Mouse (Mus musculus) myocyte (in vitro differentiated cells): Measurements from ENCODE around the gene Cdc5l. TPM values are rescaled to one million over a fixed set of nuclear protein-coding genes. Genes with fewer than 3 reads are reported as not detected.

Source experiments
- H3K27me3 ChIP-seq: one replicate; pipeline ENCODE4 v1.6.1; 2011; ENCODE audit not compliant: control insufficient read depth, insufficient read depth, insufficient read length
- H3K36me3 ChIP-seq: one replicate; pipeline ENCODE4 v1.6.1; 2011; ENCODE audit not compliant: control insufficient read depth, insufficient read depth
- H3K4me2 ChIP-seq: one replicate; pipeline ENCODE4 v1.6.1; 2011; ENCODE audit warnings: low read depth, control low read depth
- H3K4me3 ChIP-seq: one replicate; pipeline ENCODE4 v1.5.1; 2011; ENCODE audit warnings: mild to moderate bottlenecking, control low read depth, moderate library complexity
- H3K79me2 ChIP-seq: one replicate; pipeline ENCODE4 v1.6.1; 2011; ENCODE audit not compliant: control insufficient read depth, insufficient read depth
- H3ac ChIP-seq: one replicate; pipeline ENCODE4 v1.6.1; 2011; ENCODE audit not compliant: control insufficient read depth, insufficient read length
- CEBPB ChIP-seq: IDR thresholded peaks from 2 replicates; pipeline ENCODE4 v1.6.1; 2011; ENCODE audit warnings: mild to moderate bottlenecking, moderate library complexity; ENCODE audit not compliant: poor library complexity, insufficient read depth, severe bottlenecking
- E2F4 ChIP-seq: IDR thresholded peaks from one replicate; pipeline ENCODE4 v1.6.1; 2011; ENCODE audit warnings: mild to moderate bottlenecking, control low read depth, moderate library complexity; ENCODE audit not compliant: insufficient read depth
- MAX ChIP-seq: IDR thresholded peaks from one replicate; pipeline ENCODE4 v1.6.1; 2011; ENCODE audit warnings: low read depth, mild to moderate bottlenecking, control low read depth
- MYOD1 ChIP-seq, 3 experiments: IDR thresholded peaks; one replicate each; pipeline ENCODE4 v1.6.1; 2011; ENCODE audit warnings: control low read depth in 2 of 3, low read depth in 2 of 3, mild to moderate bottlenecking in 2 of 3, moderate library complexity in 1 of 3; ENCODE audit not compliant: insufficient read length in 2 of 3, control insufficient read depth in 1 of 3
- MYOG ChIP-seq, 3 experiments: IDR thresholded peaks; one replicate each; pipeline ENCODE4 v1.6.1; 2011; ENCODE audit warnings: control low read depth in 2 of 3, low read depth in 2 of 3, mild to moderate bottlenecking in 2 of 3; ENCODE audit not compliant: insufficient read length in 2 of 3, control insufficient read depth in 1 of 3, insufficient read depth in 1 of 3
- POLR2A ChIP-seq: IDR thresholded peaks from one replicate; pipeline ENCODE4 v1.6.1; 2011; ENCODE audit warnings: low read depth, mild to moderate bottlenecking, control low read depth, moderate library complexity; ENCODE audit not compliant: insufficient read length
- POLR2AphosphoS2 ChIP-seq: IDR thresholded peaks from one replicate; pipeline ENCODE4 v1.6.1; 2011; ENCODE audit warnings: low read depth, control low read depth; ENCODE audit not compliant: insufficient read length
- REST ChIP-seq: IDR thresholded peaks from one replicate; pipeline ENCODE4 v1.6.1; 2011; ENCODE audit warnings: mild to moderate bottlenecking, control low read depth, moderate library complexity; ENCODE audit not compliant: insufficient read depth, insufficient read length
- SRF ChIP-seq: IDR thresholded peaks from one replicate; pipeline ENCODE4 v1.6.1; 2011; ENCODE audit warnings: low read depth; ENCODE audit not compliant: control insufficient read depth, insufficient read length
- TCF12 ChIP-seq: IDR thresholded peaks from one replicate; pipeline ENCODE4 v1.6.1; 2011; ENCODE audit warnings: mild to moderate bottlenecking, control low read depth; ENCODE audit not compliant: poor library complexity, insufficient read depth, severe bottlenecking
- TCF3 ChIP-seq: IDR thresholded peaks from one replicate; pipeline ENCODE4 v1.6.1; 2011; ENCODE audit warnings: low read depth, control low read depth; ENCODE audit not compliant: insufficient read length
- USF1 ChIP-seq: IDR thresholded peaks from one replicate; pipeline ENCODE4 v1.6.1; 2011; ENCODE audit warnings: low read depth, mild to moderate bottlenecking, control low read depth, moderate library complexity
- polyA plus RNA-seq: library from polyadenylated mRNA; unstranded; fragments of >200 nt; fragmentation: generic; extraction: Trizol; gene quantifications from one replicate; pipeline ENCODE4 v1.2.1, GENCODE M21; 2012; ENCODE audit warnings: missing spikeins

The Cdc5l gene
- polyA plus RNA-seq, 1 experiment, result 26.8 TPM

GRCm38 (mm10) chr17:45403207-45403606, 30.3 kb downstream of the Cdc5l start:
- H3K79me2 ChIP-seq, result peaks cover 38% of the 10 kb centered on the region
- TF ChIP-seq POLR2AphosphoS2 (no peak), CEBPB (no peak), REST (no peak), TCF12 (no peak), POLR2A (no peak), TCF3 (no peak), USF1 (no peak), E2F4 (no peak), MAX (no peak), SRF (no peak), MYOD1 (IDR thresholded peaks at IDR 0.05; ENCODE audit: control insufficient read depth in 1 of 3, insufficient read length in 2 of 3, low read depth in 2 of 3) (no peak)
- peak overlapping the region; percentile 24 for H3K4me2 ChIP-seq
- H3K4me3 ChIP-seq, result no peak overlapping the region
- H3K27me3 ChIP-seq, result no peaks in the 10 kb centered on the region
- H3K36me3 ChIP-seq, result peaks cover 30% of the 10 kb centered on the region
- no peak overlapping the region for H3ac ChIP-seq

GRCm38 (mm10) chr17:45402601-45403000, 30.9 kb downstream of the Cdc5l start:
- peak overlapping the region; percentile 24 for H3K4me2 ChIP-seq
- peaks cover 25% of the 10 kb centered on the region for H3K36me3 ChIP-seq
- peaks cover 44% of the 10 kb centered on the region for H3K79me2 ChIP-seq
- H3K27me3 ChIP-seq, result no peaks in the 10 kb centered on the region
- no peak overlapping the region for H3K4me3 ChIP-seq
- TF ChIP-seq POLR2A (no peak), TCF12 (no peak), SRF (no peak), CEBPB (no peak), MAX (no peak), REST (no peak), POLR2AphosphoS2 (no peak), MYOG (IDR thresholded peaks at IDR 0.05; ENCODE audit: control insufficient read depth in 1 of 3, insufficient read depth in 1 of 3, insufficient read length in 2 of 3, low read depth in 2 of 3) (no peak), E2F4 (no peak), USF1 (no peak), TCF3 (no peak), MYOD1 (IDR thresholded peaks at IDR 0.05; ENCODE audit: control insufficient read depth in 1 of 3, insufficient read length in 2 of 3, low read depth in 2 of 3) (no peak)
- no peak overlapping the region for H3ac ChIP-seq

- no peak overlapping the region for H3ac ChIP-seq
- no peak for TF ChIP-seq MYOG (IDR thresholded peaks at IDR 0.05; ENCODE audit: control insufficient read depth in 1 of 3, insufficient read depth in 1 of 3, insufficient read length in 2 of 3, low read depth in 2 of 3)
- no peak for TF ChIP-seq REST
- TF ChIP-seq TCF12, result no peak
- no peak for TF ChIP-seq SRF
- no peak for TF ChIP-seq TCF3
- no peak for TF ChIP-seq CEBPB
- no peak for TF ChIP-seq POLR2AphosphoS2
- no peak for TF ChIP-seq POLR2A
- TF ChIP-seq MYOD1 (IDR thresholded peaks at IDR 0.05; ENCODE audit: control insufficient read depth in 1 of 3, insufficient read length in 2 of 3, low read depth in 2 of 3), result no peak
- no peak for TF ChIP-seq E2F4
- H3K79me2 ChIP-seq, result peaks cover 48% of the 10 kb centered on the region
- no peak overlapping the region for H3K4me3 ChIP-seq
- no peaks in the 10 kb centered on the region for H3K27me3 ChIP-seq
- H3K36me3 ChIP-seq, result peaks cover 20% of the 10 kb centered on the region
- no peak overlapping the region for H3K4me2 ChIP-seq
These were observed 31.4 kb downstream of the Cdc5l start for GRCm38 (mm10) chr17:45402126-45402525.

- Histone ChIP-seq H3K36me3 (peaks cover 14% of the 10 kb centered on the region), H3ac (no peak overlapping the region), H3K4me2 (peak overlapping the region; percentile 26), H3K27me3 (no peaks in the 10 kb centered on the region), H3K79me2 (peaks cover 48% of the 10 kb centered on the region), H3K4me3 (no peak overlapping the region)
- TF ChIP-seq MYOG (IDR thresholded peaks at IDR 0.05; ENCODE audit: control insufficient read depth in 1 of 3, insufficient read depth in 1 of 3, insufficient read length in 2 of 3, low read depth in 2 of 3) (no peak), REST (no peak)
These were observed 32.2 kb downstream of the Cdc5l start for GRCm38 (mm10) chr17:45401126-45401905.

GRCm38 (mm10) chr17:45398021-45398420, 35.5 kb downstream of the Cdc5l start:
- Histone ChIP-seq H3ac (no peak overlapping the region), H3K79me2 (peaks cover 56% of the 10 kb centered on the region), H3K4me2 (no peak overlapping the region), H3K36me3 (peaks cover 2% of the 10 kb centered on the region), H3K4me3 (no peak overlapping the region), H3K27me3 (no peaks in the 10 kb centered on the region)
- TF ChIP-seq MYOG (IDR thresholded peaks at IDR 0.05; ENCODE audit: control insufficient read depth in 1 of 3, insufficient read depth in 1 of 3, insufficient read length in 2 of 3, low read depth in 2 of 3), result no peak
- no peak for TF ChIP-seq REST
- TF ChIP-seq MYOD1 (IDR thresholded peaks at IDR 0.05; ENCODE audit: control insufficient read depth in 1 of 3, insufficient read length in 2 of 3, low read depth in 2 of 3), result no peak
- no peak for TF ChIP-seq TCF3
- TF ChIP-seq TCF12, result no peak
- TF ChIP-seq SRF, result no peak
- no peak for TF ChIP-seq CEBPB
- TF ChIP-seq MAX, result no peak
- no peak for TF ChIP-seq E2F4
- TF ChIP-seq USF1, result no peak
- no peak for TF ChIP-seq POLR2A
- no peak for TF ChIP-seq POLR2AphosphoS2
